Mouse (Mus musculus) frontal cortex, adult 2 months (tissue): ENCODE data around the gene Nefh. TPM values are rescaled to one million over a fixed set of nuclear protein-coding genes. Genes with fewer than 3 reads are reported as not detected.

Experiments used
- DNase-seq, 2 experiments: peaks; one replicate each; pipeline ENCODE4 v3.0.0; 2022; ENCODE audit warnings: low spot score in 1 of 2; ENCODE audit errors: extremely low spot score in 1 of 2
- polyA plus RNA-seq: library from polyadenylated mRNA; depleted of rRNA; stranded (reverse); fragments of >200 nt; gene quantifications from 2 replicates; pipeline ENCODE4 v1.2.3, GENCODE M21; 2012; rRNA removed

Gene Nefh
- polyA plus RNA-seq = 23.7 and 28.0 TPM in 2 replicates

DNA sequence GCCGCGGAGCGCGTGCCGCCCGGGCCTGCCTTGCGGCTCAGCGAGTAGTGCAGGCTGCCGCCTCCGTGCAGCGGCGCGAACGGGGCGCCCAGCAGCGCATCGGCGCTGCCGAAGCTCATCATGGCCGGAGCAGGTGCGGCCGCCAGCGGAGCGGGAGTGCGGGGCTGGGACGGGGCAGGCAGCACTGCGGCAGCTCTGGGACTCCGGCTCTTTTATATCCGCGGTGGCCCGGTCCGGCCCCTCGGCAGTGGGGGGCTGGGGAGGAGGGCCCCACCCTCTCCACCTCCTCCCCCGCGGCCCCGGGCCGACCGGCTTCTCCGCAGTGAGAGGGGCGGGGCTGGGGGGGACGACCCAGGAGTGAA lies at the start of gene Nefh:
Gene Nefh, minus strand, starts transcription at position 252 of the 362 bp plus-strand sequence.
- peak in 1 of 2 experiments; percentile 38 for DNase-seq

DNA sequence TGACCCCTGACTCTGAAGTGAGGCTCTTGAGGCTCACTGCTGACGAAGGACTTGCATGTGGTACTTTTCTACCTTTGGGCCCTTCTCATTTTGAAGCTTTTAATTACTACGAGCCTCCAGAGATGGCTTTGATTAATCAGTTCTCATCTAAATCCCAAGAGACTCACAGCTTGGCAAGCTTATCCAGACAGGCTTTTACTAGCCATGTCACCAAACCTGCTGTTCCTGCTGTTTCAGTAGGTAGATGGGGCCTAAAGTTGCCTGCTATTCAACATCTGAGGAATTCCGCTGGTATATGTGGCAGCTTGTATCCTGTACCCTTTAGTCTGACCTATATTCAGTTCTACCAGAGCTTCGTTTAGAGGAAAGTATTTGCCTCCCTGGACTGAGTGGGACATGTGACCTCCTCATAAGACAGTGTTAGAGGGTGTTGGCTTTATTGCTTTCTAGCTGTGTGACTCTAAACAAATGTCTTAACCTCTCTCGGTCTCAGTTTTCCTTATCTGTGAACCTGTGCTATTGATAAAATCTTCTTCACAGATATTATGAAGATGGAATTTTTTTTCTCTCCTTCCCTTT lies 48.8 kb upstream of the Nefh start:
- no peak for DNase-seq

DNA sequence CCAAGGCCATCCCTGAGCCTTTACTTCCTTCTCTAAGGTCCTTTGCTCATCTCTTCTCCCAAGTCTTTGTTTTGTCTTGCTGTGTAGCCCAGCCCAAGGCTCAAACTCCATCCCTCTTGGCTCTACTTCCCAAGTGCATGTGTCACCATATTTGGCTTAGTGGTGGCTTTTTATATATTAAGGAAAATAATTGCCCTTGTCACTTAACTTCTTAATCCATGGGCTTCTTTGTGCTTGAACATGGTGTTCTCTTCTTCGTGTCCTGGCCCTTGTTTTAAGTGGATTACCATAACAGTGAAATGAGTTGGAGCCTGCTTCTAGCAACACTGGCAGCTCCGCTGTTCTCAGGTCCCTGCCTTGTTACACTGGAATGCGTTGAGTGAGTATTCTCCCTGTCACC lies 47.8 kb upstream of the Nefh start:
- no peak for DNase-seq

DNA sequence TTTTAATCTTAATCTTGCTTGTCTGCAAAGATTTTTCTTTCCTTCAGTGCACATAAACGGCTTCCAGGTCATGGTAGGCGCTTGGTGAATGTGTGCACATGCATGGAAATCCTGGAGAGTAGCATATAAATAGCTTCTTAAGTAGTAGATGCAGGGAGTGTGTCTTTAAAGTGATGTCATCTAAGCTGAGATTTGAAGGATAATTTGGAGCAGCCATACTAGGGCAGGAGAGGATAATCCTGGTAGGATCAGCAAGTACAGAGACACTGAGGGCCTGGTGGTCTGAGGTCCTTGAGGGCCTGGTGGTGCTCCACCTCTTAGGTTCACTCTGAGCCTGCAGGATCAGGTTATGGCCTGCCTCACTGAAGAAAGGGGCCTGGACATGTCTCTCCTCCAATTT lies 44.6 kb upstream of the Nefh start:
- no peak for DNase-seq

DNA sequence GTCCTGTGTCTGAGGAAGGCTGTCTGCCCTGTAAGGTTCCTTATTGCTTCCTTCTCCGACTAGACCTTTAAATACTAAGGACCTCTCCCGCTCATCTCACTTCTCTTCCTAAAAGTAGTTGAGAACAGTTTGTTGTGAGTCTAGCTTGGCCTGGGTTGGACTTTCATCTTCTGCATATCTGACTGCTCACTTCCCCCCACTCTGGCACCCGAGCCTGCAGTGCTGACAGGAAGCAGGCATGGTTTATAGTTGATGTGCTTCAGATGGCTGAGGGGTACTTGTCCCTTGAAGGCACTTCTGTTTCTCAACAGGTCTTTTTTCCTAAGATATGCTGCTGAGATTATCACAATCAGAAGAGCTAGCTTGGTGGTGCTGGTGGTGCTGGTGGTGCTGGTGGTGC lies 41.3 kb upstream of the Nefh start:
- no peak for DNase-seq

DNA sequence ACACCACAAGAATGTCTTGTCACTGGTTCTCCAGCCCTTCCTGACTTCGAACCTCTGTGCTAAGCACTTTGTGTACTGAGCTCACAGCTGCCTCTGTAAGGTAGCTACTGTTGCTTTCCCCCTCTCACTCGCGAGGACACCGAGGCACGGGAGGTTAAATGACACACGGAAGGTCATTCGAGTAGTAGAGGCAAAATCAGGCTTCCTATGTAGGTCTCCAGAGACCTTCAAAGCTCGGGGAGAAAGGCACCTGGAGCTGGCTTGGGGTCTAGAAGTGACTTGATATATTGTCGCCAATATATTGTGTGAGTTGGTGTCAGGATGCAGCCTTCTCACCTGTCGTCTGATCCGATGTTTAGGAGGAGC lies 39.6 kb upstream of the Nefh start:
- DNase-seq = no peak

DNA sequence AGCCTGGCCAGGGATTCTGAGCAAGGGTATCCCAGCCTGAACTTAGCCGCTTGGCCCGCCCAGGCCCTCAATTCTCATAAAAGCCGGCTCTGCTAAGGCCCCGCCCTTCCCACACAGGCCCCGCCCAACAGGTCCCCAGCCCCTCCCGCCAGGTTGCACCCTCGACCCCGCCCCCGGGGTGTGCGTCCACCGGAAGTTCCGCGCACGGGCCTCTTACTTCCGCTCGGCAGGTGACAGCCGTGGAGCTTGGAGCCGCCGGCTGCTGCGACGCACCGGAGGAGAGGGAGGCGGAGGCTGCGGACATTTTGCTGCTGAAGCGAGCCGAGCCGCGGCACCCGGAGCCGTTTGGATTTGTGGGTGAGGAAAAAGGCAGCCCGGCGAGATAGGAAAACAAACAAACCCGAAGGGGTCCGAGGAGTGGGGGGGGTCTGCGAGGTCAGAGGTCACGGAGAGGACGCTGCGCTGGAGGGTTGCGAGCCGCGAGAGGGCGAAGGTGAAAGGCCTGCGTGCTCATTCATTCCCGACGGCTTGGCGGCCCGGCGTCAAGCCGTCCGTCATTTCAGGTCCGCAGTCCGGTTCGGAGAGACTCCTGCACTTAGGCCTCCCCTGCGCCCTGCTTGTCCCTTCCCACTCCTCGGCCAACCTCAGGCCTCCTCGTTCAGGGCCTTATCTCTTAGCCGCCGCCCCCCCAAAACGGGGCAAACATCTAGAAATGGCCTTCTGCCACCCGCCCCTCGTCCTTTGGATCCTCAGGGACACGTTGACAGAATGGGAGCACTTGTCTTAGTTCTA lies 39.0 kb upstream of the Nefh start, which contains the start of gene Ap1b1:
Gene Ap1b1, plus strand, starts transcription at position 130 of the 792 bp plus-strand sequence.
- DNase-seq = peak; percentile 56 to 91

DNA sequence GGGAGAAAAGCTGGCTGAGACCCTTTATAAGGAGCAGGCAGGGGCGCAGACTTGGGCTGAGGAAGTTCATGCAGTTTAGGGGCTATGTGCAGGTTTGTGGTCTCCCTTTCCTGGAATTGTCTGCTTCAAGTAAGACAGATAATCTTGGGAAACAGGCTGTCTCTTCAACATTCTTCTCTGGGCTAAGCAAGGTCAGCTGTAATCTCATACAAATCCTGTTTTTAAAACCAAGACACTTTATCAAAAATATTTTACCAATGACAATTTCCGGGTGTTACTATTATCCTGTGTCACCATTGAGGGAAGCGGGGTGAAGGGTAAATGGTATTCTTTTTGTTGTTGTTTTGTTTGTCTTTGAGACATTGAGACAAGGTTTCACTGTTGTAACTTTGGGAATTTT lies 36.9 kb upstream of the Nefh start:
- no peak for DNase-seq

DNA sequence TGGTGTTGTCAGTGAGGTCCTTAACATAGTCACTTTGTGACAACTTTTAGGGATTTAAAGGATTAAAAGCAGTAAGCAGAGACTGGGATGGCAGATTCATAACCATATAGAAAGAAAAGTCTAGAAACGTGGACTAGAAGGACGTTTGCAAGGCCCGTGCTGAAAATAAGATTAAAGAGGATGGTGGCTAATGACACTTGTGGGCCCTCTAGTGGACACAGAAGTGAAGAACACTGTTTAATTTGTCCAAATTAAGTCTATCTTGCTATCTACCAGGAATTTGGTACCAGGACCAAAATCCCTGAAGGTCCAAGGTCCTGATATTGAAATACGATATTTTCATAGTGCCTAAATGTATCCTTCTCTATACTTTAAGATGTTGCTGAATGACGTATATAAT lies 36.4 kb upstream of the Nefh start:
- peak in 1 of 2 experiments; percentile 77 for DNase-seq

DNA sequence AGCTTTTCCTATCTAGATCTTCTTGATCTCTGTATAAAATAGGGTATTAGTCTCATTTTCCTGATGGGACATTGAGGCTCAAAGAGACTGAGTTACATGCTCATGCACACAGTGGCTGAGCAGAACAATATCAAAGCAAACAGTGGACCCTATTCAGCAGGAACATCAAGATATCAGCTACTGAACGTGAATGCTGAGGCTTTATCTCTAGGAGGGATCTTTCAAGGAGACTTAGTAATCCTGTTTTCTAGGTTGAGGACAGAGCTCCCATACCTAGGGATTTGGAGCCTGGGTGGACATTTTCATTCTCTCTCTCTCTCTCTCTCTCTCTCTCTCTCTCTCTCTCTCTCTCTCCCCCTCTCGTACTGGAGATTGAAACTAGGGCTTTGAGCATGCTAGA lies 35.7 kb upstream of the Nefh start:
- no peak for DNase-seq

DNA sequence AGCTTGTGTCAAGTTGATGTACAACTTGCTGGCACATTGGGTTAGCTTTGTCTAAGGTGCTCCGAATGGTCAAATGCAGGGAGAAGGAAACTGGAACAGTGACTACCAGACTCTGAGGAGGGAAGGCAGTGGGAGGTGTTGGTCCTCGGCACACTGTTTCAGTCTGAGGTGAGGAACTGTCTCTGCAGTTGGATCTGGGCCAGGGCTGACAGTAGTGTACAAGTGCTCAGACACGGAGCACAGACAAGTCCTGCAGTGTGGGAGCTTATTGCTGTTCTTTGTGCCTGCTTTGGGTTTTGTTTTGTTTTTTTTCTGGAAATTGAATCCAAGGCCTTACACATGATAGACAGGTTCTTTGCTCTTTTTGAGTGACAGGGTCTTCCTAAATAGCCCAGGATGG lies 35.1 kb upstream of the Nefh start:
- DNase-seq = no peak

DNA sequence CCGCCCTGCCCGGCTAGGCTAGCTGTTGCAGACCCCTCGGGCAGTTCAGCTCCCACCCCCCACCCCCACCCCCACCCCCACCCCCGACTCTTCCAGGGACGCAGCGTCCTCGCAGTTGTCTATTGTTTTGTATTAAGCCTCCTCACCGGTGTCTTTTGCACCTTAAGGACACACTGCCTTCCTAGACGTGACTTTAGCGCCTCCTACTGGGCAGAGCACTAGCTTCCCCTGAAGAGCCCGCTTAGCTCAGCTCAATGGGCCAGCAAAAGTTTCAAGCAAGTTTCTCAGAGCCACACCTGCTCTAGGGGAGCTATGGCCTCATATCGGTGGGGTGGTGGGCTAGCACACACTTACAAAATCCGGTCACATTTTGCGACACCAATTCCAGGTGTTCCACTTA lies 27.8 kb upstream of the Nefh start:
- DNase-seq = peak in 1 of 2 experiments; percentile 79

DNA sequence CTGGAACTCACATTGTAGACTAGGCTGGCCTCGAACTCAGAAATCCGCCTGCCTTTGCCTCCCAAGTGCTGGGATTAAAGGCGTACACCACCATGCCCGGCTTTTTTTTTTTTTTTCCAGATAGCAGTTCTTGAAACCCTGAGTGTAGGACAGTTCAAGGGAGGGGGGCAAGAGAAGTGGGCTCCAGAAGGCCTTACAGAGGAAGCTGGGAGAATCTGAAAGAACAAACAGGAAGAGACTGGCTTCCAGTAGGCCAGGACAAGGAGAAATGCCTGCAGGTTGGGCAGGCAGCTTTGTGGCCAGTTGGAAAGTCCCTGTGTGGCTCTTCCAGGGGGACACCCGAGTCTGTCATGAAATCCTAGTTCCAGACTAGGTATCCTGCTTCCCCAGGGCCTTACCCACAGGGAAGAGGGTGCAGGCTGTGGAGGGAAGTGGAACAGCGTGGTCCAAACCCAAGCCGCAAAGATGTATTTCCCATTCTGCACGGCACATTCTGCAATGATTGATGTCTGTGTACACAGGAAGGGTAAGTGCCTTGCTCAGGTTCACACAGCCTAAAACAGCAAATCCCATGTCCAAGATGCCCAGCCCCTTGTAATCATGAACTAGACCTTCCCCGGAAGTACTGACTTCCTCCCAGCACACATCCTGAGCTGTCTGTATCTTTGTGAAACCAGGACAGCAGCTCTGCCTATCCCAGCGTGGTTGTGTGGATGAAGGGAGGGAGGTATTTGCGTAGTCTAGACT lies 26.7 kb upstream of the Nefh start:
- no peak for DNase-seq

DNA sequence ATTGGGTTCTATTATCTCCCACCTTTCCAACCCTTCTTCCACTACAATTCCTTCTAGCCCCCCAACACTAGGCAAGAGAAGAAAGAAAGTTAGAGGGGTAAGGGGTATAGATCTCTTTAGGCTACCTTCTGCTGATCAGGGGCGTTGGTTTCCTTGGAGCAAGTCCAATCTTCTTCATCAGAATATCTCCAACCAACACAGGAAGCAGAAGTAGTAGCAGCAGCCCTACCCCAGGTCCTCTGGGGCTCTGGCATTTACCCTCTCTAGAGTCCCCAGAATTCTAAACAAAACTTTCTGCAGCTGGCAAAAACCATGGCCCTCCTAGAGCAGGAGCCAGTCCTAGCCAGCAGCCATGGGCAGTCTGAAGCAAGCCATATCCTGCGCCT lies 26.0 kb upstream of the Nefh start:
- DNase-seq = no peak

DNA sequence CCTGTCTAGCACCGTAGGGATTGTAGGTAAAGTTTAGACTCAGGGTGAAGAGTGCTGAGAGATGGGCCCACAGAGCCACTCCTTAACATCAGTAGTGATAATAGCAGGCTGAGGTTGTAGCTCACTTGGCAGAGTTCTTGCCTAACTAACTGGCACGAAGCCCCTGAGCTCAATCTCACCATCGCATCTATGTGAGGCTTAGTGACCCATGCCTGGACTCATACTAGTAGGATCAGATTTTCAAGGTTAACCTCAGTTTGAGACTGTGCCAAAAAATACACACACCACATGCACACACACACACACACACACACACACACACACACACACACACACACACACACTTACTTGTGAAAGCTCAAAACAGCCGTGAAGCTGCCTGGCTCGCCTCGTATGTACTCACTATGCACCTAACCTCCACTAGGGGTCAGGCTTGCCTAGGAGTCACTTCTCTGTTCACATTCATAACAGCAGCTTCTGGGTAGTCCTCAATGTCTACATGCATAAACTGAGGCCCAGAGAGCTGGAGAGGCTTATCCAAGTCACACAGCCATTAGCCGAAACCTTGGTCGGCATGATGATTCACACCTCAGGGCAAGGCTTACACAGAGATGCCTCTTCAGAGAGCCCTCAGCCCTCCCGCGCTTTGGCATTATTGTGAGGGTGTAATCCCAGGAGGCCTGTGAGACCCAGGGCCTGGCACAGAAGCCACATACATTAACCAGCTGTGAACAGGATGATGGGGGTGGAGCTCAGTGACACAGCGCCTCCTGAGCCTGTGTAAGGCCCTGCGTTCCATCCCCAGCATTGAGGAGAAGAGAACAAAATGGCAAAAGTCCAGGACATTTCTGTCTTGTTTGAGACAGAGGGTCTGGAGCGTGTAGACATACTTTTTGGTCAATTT lies 25.4 kb upstream of the Nefh start:
- peak in 1 of 2 experiments; percentile 77 for DNase-seq

DNA sequence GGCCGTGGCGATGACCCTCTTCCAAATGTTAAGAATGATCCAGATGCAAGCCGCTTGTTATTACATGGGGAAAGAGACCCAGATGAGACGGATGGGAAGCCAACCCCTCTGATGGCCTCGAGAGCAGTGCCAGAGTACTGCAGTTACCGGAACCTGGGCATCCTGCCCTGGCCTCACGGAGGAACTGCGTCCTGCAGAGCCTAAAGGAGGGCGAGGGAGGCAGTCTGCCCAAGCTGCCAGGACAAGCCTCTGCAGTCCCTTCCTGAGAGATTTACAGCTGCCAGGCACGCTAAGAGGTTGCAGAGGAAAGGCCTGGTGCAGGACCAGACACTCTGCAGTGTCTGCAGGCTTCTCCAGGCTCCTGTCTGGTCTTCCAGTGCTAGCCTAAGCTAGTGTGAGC lies 20.5 kb upstream of the Nefh start:
- DNase-seq = no peak

DNA sequence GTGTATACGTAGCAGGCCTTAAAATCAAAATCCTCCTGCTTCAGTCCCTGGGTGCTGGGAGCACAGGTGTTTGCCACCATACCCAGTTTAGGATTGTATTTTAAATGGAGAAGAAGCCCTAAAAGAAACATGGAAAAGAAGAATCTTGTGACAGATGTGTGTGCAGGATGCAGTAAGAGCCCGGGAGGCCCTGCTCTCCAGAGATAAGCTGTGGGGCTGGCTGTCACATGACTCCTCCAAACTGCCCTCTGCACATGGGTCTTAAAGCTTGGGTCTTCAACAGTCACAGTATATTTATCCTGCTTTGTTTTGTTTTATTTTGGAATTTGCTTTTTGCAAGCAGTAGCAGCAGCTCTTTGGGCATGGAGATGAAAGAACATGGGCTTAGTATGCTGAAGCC lies 19.7 kb upstream of the Nefh start:
- no peak for DNase-seq

DNA sequence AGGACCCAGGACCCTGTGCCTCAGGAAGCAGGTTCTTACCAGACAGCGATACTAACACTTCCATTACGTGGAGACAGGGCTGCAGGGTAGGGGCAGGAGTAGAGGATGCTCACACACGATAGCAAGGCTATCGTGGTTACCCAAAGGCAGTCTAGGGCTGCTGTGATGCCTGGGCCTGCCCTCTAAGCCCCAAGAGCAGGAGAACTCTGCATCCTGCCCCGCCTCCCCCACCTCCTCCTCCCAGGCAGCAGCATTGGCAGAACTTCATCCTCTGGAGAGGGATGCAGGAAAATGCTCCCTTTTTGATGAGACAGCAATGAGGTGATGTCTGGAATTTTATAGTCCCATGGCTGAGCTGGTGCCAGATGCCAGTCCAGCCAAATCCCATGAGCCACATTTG lies 19.0 kb upstream of the Nefh start:
- no peak for DNase-seq

DNA sequence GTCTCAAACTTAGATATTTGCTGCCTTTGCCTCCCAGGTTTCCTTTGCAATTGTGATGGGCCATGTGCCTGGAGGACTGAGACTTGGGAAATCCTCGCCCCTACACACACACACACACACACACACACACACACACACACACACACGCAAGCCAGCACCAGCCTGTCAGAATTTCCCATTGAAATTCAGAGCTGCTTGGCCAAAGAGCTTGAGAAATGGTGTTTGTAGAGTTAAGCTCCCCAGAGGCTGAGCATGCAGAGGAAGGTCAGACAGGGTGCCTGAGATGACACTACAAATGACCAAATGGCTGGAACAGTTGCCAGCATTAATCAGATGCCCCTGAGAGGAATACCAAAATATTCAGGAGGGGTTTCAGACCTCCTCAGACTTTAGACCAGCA lies 18.5 kb upstream of the Nefh start:
- DNase-seq = no peak

DNA sequence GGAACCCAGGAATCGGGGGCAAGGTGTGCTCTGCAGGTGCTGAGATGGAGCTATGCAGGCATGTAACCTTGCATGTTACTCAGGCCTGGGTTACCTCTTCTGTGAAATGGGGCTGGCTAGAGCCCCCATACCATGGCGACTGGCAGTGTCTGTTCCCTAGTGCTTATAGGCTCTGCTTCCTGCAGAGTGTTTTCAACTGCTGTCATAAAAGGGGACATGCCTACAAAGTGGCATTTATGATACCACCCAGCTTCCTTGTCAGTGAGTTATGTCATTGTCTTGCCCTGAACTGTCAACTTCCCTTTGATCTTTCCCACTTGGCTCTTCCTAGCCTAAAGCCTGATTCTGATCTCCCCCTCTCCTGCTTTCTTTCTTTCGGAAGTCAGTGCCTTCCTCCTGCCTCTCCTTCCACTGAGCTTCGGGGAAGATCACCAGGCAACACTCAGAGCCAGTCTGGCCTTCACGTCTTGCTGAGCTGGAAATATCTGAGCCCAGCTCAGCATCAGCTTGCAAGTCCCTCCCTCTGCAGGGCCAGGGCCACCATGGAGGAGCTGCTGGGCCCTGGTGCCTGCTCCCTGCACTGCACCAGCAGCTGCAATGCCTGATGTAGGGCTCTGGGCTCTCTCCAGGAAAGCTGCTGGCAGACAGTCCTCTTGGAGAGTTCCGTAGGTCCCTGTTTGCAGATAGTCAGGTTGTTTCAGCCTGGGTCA lies 15.4 kb upstream of the Nefh start:
- DNase-seq = no peak
